Mouse (Mus musculus): Measurements from ENCODE around the gene Ndufaf2. TPM values are rescaled to one million over a fixed set of nuclear protein-coding genes. Genes with fewer than 3 reads are reported as not detected.
A peak's percentile ranks its signal among the peaks of the same experiment; 100 is the strongest.

The Ndufaf2 gene
- polyA plus RNA-seq, 1 experiment from 2014 or later: 43.1 TPM

- DNase-seq (ENCODE audit: low read depth, low spot score) (no peak), ATAC-seq (no peak)
- in situ Hi-C loops (cut with MboI; ENCODE audit: low pct_unique_long_range_greater_than_20kb): no loop called here
- H3K27me3 ChIP-seq: no peaks in the 10 kb centered on the region
- CTCF ChIA-PET: interaction anchor here (1.1 to 1.6 kb wide), 2 partner anchors 16 to 39 kb away, joined by 3 read pairs; no protein-coding TSS in a partner anchor
- POLR2A ChIA-PET: no interaction called here
- no peak for TF ChIP-seq CTCF (IDR thresholded peaks at IDR 0.05)
Observed at GRCm38 (mm10) chr13:108063374-108064134, 94.9 kb downstream of the Ndufaf2 start.

DNA sequence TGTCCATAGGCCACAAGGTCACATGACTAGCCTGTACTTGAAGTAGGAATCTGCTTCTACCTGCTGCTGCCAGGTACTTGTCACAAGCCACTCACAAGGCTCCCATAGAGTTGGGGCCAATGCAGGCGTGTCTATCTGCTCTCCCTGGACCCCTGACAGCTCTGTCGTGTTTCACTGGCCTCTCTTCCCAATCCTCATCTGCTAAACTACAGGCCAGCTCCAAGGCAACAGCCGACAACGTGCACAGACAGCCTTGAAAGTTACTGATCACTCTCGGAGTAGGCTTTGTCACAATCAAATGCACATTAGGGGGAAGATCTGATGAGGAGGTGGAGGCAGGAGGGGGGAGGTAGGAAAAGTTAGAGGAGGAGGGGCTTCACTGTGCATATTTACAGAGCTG lies 95.5 kb downstream of the Ndufaf2 start:
- CTCF ChIA-PET: interaction anchor here (1.6 kb wide), 1 partner anchor 17 kb away, joined by 3 read pairs; no protein-coding TSS in a partner anchor
- POLR2A ChIA-PET: no interaction called here
- no peak for ATAC-seq
- in situ Hi-C loops (cut with MboI; ENCODE audit: low pct_unique_long_range_greater_than_20kb): no loop called here
- DNase-seq (ENCODE audit: low read depth, low spot score): no peak
- no peak for TF ChIP-seq CTCF (IDR thresholded peaks at IDR 0.05)
- H3K27me3 ChIP-seq: no peaks in the 10 kb centered on the region

DNA sequence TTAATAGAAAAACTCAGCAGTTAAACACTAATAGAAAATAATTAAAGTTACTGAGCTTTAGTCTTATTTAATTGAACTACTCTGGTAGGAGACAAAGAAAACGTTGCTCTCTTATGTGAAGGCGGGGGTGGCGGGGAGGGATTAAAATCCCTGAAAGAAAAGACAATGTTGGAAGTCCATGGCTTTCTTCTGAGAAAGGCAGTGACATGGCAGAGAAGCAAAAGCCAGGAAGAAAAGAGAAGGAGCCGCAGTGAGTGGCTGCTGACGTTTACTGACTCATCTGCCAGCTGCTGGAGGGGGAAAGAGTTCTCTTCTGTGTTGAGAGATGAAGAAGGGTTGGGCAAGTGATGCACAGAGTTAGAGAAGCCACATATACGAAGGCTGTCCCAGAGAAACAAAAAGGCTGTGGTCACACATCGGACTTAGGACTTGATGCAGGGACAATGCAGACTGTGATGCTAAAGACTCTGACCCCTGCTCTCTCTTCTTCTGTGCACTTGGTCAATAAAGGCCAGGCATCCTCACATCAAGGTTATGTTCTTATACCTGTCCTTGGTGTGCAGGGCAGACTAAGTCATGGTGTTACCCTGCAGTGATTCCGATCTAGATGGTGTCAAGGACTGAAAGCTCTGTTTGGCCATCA lies 97.4 kb downstream of the Ndufaf2 start:
- no peak for ATAC-seq
- H3K27me3 ChIP-seq: no peaks in the 10 kb centered on the region
- ChIA-PET CTCF (no interaction called here), POLR2A (no interaction called here)
- in situ Hi-C loops (cut with MboI; ENCODE audit: low pct_unique_long_range_greater_than_20kb): no loop called here
- no peak for DNase-seq (ENCODE audit: low read depth, low spot score)
- TF ChIP-seq CTCF (IDR thresholded peaks at IDR 0.05): no peak

DNA sequence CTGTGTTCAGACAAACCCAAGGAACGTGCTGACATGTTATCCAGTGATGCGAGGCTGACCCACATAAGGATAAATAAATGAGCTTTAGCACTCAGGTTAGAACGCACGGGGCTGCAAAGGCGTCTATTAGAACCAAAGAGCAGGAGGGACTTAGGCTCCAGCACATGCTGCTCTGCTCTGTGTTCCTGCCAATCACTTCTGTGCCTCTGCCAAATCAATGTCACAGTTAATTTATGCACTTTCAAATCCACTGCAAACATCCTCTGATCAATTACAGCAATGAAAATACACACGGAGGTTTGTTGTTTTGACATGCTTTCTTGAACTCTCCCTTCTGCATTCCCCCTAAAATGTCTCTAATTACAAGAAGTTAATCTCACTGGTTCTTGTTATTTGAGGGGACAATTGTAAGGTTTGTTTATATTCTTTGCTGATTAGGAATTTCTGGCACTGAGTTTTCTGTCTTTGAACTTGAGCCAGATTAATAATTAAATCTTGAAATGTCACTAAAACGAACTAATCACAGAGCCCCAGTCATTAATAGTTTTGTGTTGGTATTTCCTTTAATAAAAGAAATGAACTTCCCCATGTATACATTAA lies 98.0 kb downstream of the Ndufaf2 start:
- CTCF ChIA-PET: no interaction called here
- POLR2A ChIA-PET: no interaction called here
- no peak for TF ChIP-seq CTCF (IDR thresholded peaks at IDR 0.05)
- no peaks in the 10 kb centered on the region for H3K27me3 ChIP-seq
- ATAC-seq (no peak), DNase-seq (ENCODE audit: low read depth, low spot score) (no peak)
- in situ Hi-C loops (cut with MboI; ENCODE audit: low pct_unique_long_range_greater_than_20kb): no loop called here

DNA sequence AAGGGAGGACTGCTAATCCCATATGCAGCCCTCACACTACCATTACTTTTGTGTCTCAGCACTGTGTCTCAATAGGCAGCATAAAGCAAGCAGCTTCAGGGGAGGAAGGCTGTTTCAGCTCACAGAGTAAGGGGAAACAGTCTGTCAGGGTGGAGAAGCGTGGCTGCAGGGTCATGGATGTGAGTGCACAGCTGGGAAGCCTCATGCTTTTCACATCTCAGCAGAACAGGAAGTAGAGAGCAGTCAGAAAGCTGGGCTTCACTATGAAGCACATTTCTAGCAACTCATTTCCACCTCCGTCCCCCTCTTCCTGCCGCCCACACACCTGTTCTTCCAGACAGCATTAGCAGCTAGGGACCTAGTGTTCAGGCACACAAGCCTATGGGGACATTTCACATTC lies 101.5 kb downstream of the Ndufaf2 start:
- ChIA-PET POLR2A (no interaction called here), CTCF (no interaction called here)
- TF ChIP-seq CTCF (IDR thresholded peaks at IDR 0.05): no peak
- H3K27me3 ChIP-seq: no peaks in the 10 kb centered on the region
- DNase-seq (ENCODE audit: low read depth, low spot score) (no peak), ATAC-seq (no peak)
- in situ Hi-C loops (cut with MboI; ENCODE audit: low pct_unique_long_range_greater_than_20kb): no loop called here

- H3K27me3 ChIP-seq: peaks cover 11% of the 10 kb centered on the region
- ChIA-PET POLR2A (no interaction called here), CTCF (interaction anchor here (1.2 kb wide), 1 partner anchor 104 kb away, joined by 5 read pairs; no protein-coding TSS in a partner anchor)
- in situ Hi-C loops (cut with MboI; ENCODE audit: low pct_unique_long_range_greater_than_20kb): loop anchor here (10.0 kb wide), 2 partner anchors 593 to 723 kb away; no protein-coding TSS in a partner anchor
- no peak for ATAC-seq
- TF ChIP-seq CTCF (IDR thresholded peaks at IDR 0.05): no peak
- DNase-seq (ENCODE audit: low read depth, low spot score): no peak
Observed at GRCm38 (mm10) chr13:108047364-108047763, 111.1 kb downstream of the Ndufaf2 start.

GRCm38 (mm10) chr13:108046891-108047290 lies 111.5 kb downstream of the Ndufaf2 start:
- CTCF ChIA-PET: no interaction called here
- in situ Hi-C loops (cut with MboI; ENCODE audit: low pct_unique_long_range_greater_than_20kb): loop anchor here (10.0 kb wide), 2 partner anchors 592 to 722 kb away; no protein-coding TSS in a partner anchor
- POLR2A ChIA-PET: interaction anchor here (0.6 kb wide), 1 partner anchor 58 kb away, joined by 4 read pairs; no protein-coding TSS in a partner anchor
- peaks cover 11% of the 10 kb centered on the region for H3K27me3 ChIP-seq
- DNase-seq (ENCODE audit: low read depth, low spot score) (no peak), ATAC-seq (no peak)
- TF ChIP-seq CTCF (IDR thresholded peaks at IDR 0.05): no peak

GRCm38 (mm10) chr13:108046071-108046470 lies 112.4 kb downstream of the Ndufaf2 start:
- CTCF ChIA-PET: no interaction called here
- ATAC-seq (no peak), DNase-seq (ENCODE audit: low read depth, low spot score) (no peak)
- peaks cover 11% of the 10 kb centered on the region for H3K27me3 ChIP-seq
- POLR2A ChIA-PET: no interaction called here
- TF ChIP-seq CTCF (IDR thresholded peaks at IDR 0.05): no peak
- in situ Hi-C loops (cut with MboI; ENCODE audit: low pct_unique_long_range_greater_than_20kb): loop anchor here (10.0 kb wide), 2 partner anchors 591 to 721 kb away; no protein-coding TSS in a partner anchor

DNA sequence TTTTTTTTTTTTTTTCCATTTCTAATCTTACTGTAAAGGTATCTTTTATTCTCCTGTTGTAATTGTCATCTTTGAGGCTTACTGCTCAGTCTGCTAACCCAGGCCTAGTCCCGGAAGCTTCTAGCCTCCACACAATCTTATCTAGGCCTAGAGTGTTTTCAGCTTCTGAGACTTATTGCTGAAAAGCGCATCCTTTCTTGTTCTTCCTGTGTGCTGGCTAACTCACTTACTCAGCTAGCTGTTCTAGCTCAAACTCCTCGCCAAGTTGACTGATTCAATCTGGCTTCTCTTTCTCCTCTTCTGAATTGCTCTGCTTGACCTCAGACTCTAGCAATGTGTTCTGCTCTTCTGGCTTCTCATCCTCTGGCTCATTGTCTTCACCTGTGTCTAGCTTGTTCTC lies 112.8 kb downstream of the Ndufaf2 start:
- peaks cover 11% of the 10 kb centered on the region for H3K27me3 ChIP-seq
- ChIA-PET POLR2A (interaction anchor here (0.7 kb wide), 1 partner anchor 32 kb away, joined by 4 read pairs; no protein-coding TSS in a partner anchor), CTCF (no interaction called here)
- TF ChIP-seq CTCF (IDR thresholded peaks at IDR 0.05): no peak
- in situ Hi-C loops (cut with MboI; ENCODE audit: low pct_unique_long_range_greater_than_20kb): loop anchor here (10.0 kb wide), 2 partner anchors 591 to 721 kb away; no protein-coding TSS in a partner anchor
- ATAC-seq: no peak
- DNase-seq (ENCODE audit: low read depth, low spot score): no peak

DNA sequence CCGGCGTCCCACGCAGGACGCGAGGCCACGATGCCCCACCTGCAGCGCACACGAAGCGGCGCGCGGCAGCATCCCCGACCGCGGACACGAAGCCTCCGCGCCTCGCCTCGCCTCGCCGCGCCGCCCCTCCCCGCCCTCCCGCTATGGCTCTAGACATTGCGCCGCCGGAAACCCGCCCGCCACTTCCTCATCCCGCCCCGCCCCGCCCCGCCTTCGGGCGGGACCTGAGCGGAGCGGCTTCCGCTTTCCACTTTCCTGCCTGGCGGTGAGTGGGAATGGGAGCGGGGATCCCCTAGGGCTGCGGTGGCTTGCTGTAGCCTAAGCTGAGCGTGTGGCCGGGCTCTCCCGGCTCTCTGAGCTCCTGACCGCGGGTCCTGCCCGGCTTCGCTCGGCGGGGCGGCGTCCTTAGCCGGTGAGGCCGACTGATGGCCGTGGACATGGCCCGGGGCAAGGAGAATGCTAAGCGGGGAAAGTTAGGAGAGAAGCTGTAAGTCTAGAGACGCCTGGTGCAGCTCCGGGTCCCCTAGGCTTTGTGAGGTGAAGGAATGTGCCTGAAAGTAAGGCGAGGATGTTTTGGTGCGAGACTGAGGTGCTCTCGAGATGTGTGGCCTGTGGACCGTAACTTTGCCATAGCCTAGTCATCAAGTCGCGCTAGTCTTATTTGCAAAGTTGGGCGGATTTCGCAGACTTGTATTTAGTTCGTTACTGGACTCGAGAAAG lies 114.0 kb downstream of the Ndufaf2 start, which contains the start of gene Smim15:
Gene Smim15, plus strand, starts transcription at position 225 of the 720 bp plus-strand sequence.
- POLR2A ChIA-PET: interaction anchor here (0.6 to 1.0 kb wide), 2 partner anchors 153 to 363 kb away, joined by 3 to 4 read pairs; no protein-coding TSS in a partner anchor
- DNase-seq (ENCODE audit: low read depth, low spot score) (peak; percentile 22), ATAC-seq (peak; percentile 91)
- no peak for TF ChIP-seq CTCF (IDR thresholded peaks at IDR 0.05)
- peaks cover 11% of the 10 kb centered on the region for H3K27me3 ChIP-seq
- CTCF ChIA-PET: interaction anchor here (1.0 to 1.3 kb wide), 2 partner anchors 153 to 583 kb away, joined by 3 to 4 read pairs; no protein-coding TSS in a partner anchor
- in situ Hi-C loops (cut with MboI; ENCODE audit: low pct_unique_long_range_greater_than_20kb): loop anchor here (5.0 to 10.0 kb wide), 3 partner anchors 152 to 720 kb away; no protein-coding TSS in a partner anchor
